Mouse (Mus musculus) kidney, postnatal 0 days (tissue): Measurements from ENCODE around the gene Ankrd12. TPM values are rescaled to one million over a fixed set of nuclear protein-coding genes. Genes with fewer than 3 reads are reported as not detected.

Experiments used
- ATAC-seq: fragments of 200-750 bp; cut with Nextera tagmentation; replicated peaks from 2 replicates; pipeline ENCODE4 v1.8.0; 2017; ENCODE audit warnings: low read depth, moderate number of reproducible peaks, moderate TSS enrichment, moderate library complexity; ENCODE audit not compliant: low FRiP score
- DNase-seq: peaks from one replicate; pipeline ENCODE4 v3.0.0-alpha.2; 2016; ENCODE audit warnings: low spot score
- H3K27ac ChIP-seq: fragments of 300-500 bp; sonication (generic); 2 replicates; pipeline ENCODE4 v1.5.1; 2014; ENCODE audit warnings: mild to moderate bottlenecking
- H3K27me3 ChIP-seq: fragments of 300-500 bp; sonication (generic); 2 replicates; pipeline ENCODE4 v1.6.1; 2014; ENCODE audit warnings: low read length, mixed read lengths; ENCODE audit not compliant: insufficient read depth
- H3K36me3 ChIP-seq: fragments of 300-500 bp; sonication (generic); 2 replicates; pipeline ENCODE4 v1.6.1; 2014; ENCODE audit warnings: low read length, mixed read lengths; ENCODE audit not compliant: insufficient read depth
- H3K4me1 ChIP-seq: fragments of 300-500 bp; sonication (generic); replicated peaks from 2 replicates; pipeline ENCODE4 v1.6.1; 2014; ENCODE audit warnings: antibody characterized with exemption, low read length, mixed read lengths; ENCODE audit not compliant: insufficient read depth
- H3K4me2 ChIP-seq: fragments of 300-500 bp; sonication (generic); 2 replicates; pipeline ENCODE4 v1.6.1; 2014; ENCODE audit warnings: mild to moderate bottlenecking, low read length, moderate library complexity, mixed read lengths
- H3K4me3 ChIP-seq: fragments of 300-500 bp; sonication (generic); replicated peaks from 2 replicates; pipeline ENCODE4 v1.5.1; 2014; ENCODE audit warnings: low read depth, low read length
- H3K9ac ChIP-seq: fragments of 300-500 bp; sonication (generic); 2 replicates; pipeline ENCODE4 v1.6.1; 2014; ENCODE audit warnings: low read depth, low read length
- H3K9me3 ChIP-seq: fragments of 300-500 bp; sonication (generic); replicated peaks from 2 replicates; pipeline ENCODE4 v1.6.1; 2016; ENCODE audit warnings: low read length, inconsistent platforms, mixed read lengths
- CTCF ChIP-seq: IDR thresholded peaks from 2 replicates; pipeline ENCODE4 v1.5.1; 2016; ENCODE audit warnings: antibody characterized with exemption, low read depth, mild to moderate bottlenecking, moderate library complexity
- WGBS: fragments of 180-500 bp; shearing (Covaris S2); extraction: QIAGEN DNeasy Blood & Tissue Kit; methylation state at CpG from one replicate; pipeline ENCODE4 v1.1.7; 2014; 5-methylcytosine and 5-hydroxymethylcytosine counted together
- polyA plus RNA-seq: library from polyadenylated mRNA; unstranded; fragments of >200 nt; fragmentation: Nextera tagmentation; extraction: Ambion mirVana; gene quantifications from 2 replicates; pipeline ENCODE4 v1.2.1, GENCODE M21; 2015

The Ankrd12 gene
- polyA plus RNA-seq, 1 experiment from 2014 or later: 22.8 TPM

- H3K9ac ChIP-seq: no peak overlapping the region
- peaks cover 12% of the 10 kb centered on the region; the same call in 1 of the 2 replicates for H3K4me1 ChIP-seq
- no peak for TF ChIP-seq CTCF
- H3K9me3 ChIP-seq: no peaks in the 10 kb centered on the region
- no peak overlapping the region for H3K4me3 ChIP-seq
- ATAC-seq: no peak
- H3K27ac ChIP-seq: no peak overlapping the region
- H3K27me3 ChIP-seq: no peaks in the 10 kb centered on the region
- no peak for DNase-seq
- H3K36me3 ChIP-seq: 0 out of 2 replicates have a peak, but pooled peaks cover 17% of the 10 kb centered on the region
- WGBS: 92% methylated on average over 2 of the region's 2 CpGs
- H3K4me2 ChIP-seq: no peak overlapping the region
Observed at GRCm38 (mm10) chr17:65945420-65945819, 131.5 kb downstream of the Ankrd12 start.

GRCm38 (mm10) chr17:65942394-65942793, 134.5 kb downstream of the Ankrd12 start:
- DNase-seq: peak; percentile 32
- no peaks in the 10 kb centered on the region for H3K9me3 ChIP-seq
- 22% methylated on average over 4 of the region's 4 CpGs for WGBS
- ATAC-seq: peak; percentile 47
- H3K36me3 ChIP-seq: 0 out of 2 replicates have a peak, but pooled peaks cover 8% of the 10 kb centered on the region
- no peak overlapping the region for H3K9ac ChIP-seq
- H3K27ac ChIP-seq: peak overlapping the region; percentile 2; the same call in 1 of the 2 replicates
- H3K27me3 ChIP-seq: no peaks in the 10 kb centered on the region
- no peak for TF ChIP-seq CTCF
- H3K4me3 ChIP-seq: no peak overlapping the region
- peak overlapping the region; percentile 2; the same call in 1 of the 2 replicates for H3K4me2 ChIP-seq
- peaks cover 25% of the 10 kb centered on the region for H3K4me1 ChIP-seq

GRCm38 (mm10) chr17:65941275-65941674, 135.6 kb downstream of the Ankrd12 start:
- Histone ChIP-seq H3K4me3 (no peak overlapping the region), H3K27ac (no peak overlapping the region), H3K27me3 (no peaks in the 10 kb centered on the region), H3K9ac (no peak overlapping the region), H3K4me1 (peaks cover 25% of the 10 kb centered on the region), H3K9me3 (no peaks in the 10 kb centered on the region), H3K36me3 (0 out of 2 replicates have a peak, but pooled peaks cover 11% of the 10 kb centered on the region), H3K4me2 (no peak overlapping the region)
- ATAC-seq: no peak
- no peak for TF ChIP-seq CTCF
- DNase-seq: no peak
- 81% methylated on average over 6 of the region's 6 CpGs for WGBS

GRCm38 (mm10) chr17:65940221-65940620, 136.7 kb downstream of the Ankrd12 start:
- peak; percentile 78; the same call in 1 of the 2 replicates for ATAC-seq
- no peak overlapping the region for H3K4me3 ChIP-seq
- no peak overlapping the region for H3K9ac ChIP-seq
- H3K4me2 ChIP-seq: peak overlapping the region; percentile 40
- H3K27me3 ChIP-seq: no peaks in the 10 kb centered on the region
- no peaks in the 10 kb centered on the region for H3K9me3 ChIP-seq
- 41% methylated on average over 12 of the region's 12 CpGs for WGBS
- H3K27ac ChIP-seq: peak overlapping the region; percentile 75
- H3K36me3 ChIP-seq: 0 out of 2 replicates have a peak, but pooled peaks cover 12% of the 10 kb centered on the region
- TF ChIP-seq CTCF: no peak
- peak; percentile 24 for DNase-seq
- H3K4me1 ChIP-seq: peaks cover 25% of the 10 kb centered on the region

GRCm38 (mm10) chr17:65939461-65940192, 137.3 kb downstream of the Ankrd12 start:
- 25% methylated on average over 14 of the region's 14 CpGs for WGBS
- Histone ChIP-seq H3K27me3 (no peaks in the 10 kb centered on the region), H3K4me2 (peak overlapping the region; percentile 40), H3K27ac (peak overlapping the region; percentile 75), H3K9ac (no peak overlapping the region), H3K36me3 (0 out of 2 replicates have a peak, but pooled peaks cover 12% of the 10 kb centered on the region), H3K4me1 (peaks cover 25% of the 10 kb centered on the region), H3K9me3 (no peaks in the 10 kb centered on the region), H3K4me3 (no peak overlapping the region)
- DNase-seq (peak; percentile 43), ATAC-seq (no peak; the same call in 1 of the 2 replicates)
- TF ChIP-seq CTCF: no peak

GRCm38 (mm10) chr17:65937671-65938070, 139.2 kb downstream of the Ankrd12 start:
- Histone ChIP-seq H3K27ac (no peak overlapping the region), H3K4me1 (peaks cover 21% of the 10 kb centered on the region), H3K4me2 (no peak overlapping the region), H3K9ac (no peak overlapping the region), H3K4me3 (no peak overlapping the region), H3K9me3 (no peaks in the 10 kb centered on the region), H3K27me3 (no peaks in the 10 kb centered on the region), H3K36me3 (0 out of 2 replicates have a peak, but pooled peaks cover 19% of the 10 kb centered on the region)
- TF ChIP-seq CTCF: no peak
- DNase-seq (no peak), ATAC-seq (no peak)
- 91% methylated on average over 9 of the region's 9 CpGs for WGBS
